ENCODE assay signal across 24 mouse cellular contexts in the genomic region with DNA sequence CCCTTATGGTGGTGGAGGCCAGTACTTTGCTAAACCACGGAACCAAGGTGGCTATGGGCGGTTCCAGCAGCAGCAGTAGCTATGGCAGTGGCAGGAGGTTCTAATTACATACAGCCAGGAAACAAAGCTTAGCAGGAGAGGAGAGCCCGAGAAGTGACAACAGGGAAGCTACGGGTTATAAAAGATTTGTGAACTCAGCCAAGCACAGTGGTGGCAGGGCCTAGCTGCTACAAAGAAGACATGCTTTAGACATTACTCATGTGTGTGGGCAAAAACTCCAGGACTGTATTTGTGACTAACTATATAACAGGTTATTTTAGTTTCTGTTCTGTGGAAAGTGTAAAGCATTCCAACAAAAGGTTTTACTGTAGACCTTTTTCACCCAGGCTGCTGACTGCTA. TPM values are rescaled to one million over a fixed set of nuclear protein-coding genes. Genes with fewer than 3 reads are reported as not detected.
DNase-seq lines count a peak whose midpoint lies in the region; ATAC-seq and TF ChIP-seq lines count a peak whose summit lies in the region.
"Not testable (repeated sequence)": the region's sequence is repeated elsewhere in the genome, so short reads cannot be mapped to it uniquely, and the experiment has no call there.
"Had no signal": no experiment of that assay in that cellular context is flagged by ENCODE, and none has a peak within 500 bp of the region (broad histone marks: within the 10 kb centered on the region; RNA-seq: fewer than 3 reads in every experiment).

No protein-coding gene starts in this region.

- H3K27me3 ChIP-seq in embryonic facial prominence, embryonic 13.5 days; heart, embryonic 10.5 days (ENCODE audit: insufficient read depth, poor library complexity, severe bottlenecking); heart, embryonic 16.5 days (ENCODE audit: control insufficient read depth, insufficient read depth, low read length); lung, postnatal 0 days (replicated peaks; ENCODE audit: insufficient read depth, low read length); stomach, embryonic 15.5 days (replicated peaks): not testable (repeated sequence)

- 20% methylated on average over 4 of the region's 4 CpGs for WGBS in embryonic facial prominence, embryonic 13.5 days
- WGBS in heart, embryonic 10.5 days = 37% methylated on average over 4 of the region's 4 CpGs
- WGBS in heart, embryonic 16.5 days = 53% methylated on average over 4 of the region's 4 CpGs
- WGBS in lung, postnatal 0 days = 47% methylated on average over 4 of the region's 4 CpGs
- 39% methylated on average over 4 of the region's 4 CpGs for WGBS in stomach, embryonic 15.5 days

- peak; percentile 62 for DNase-seq in Muller cell, postnatal 12 days (ENCODE audit: inconsistent ontology term)
- not testable (repeated sequence) for DNase-seq in heart, embryonic 10.5 days (ENCODE audit: low spot score); layer of hippocampus, adult 2 months (ENCODE audit: low spot score in 2 of 2)
- DNase-seq in lung, postnatal 0 days (ENCODE audit: low spot score) = peak; percentile 28

- not testable (repeated sequence) for H3K4me2 ChIP-seq in embryonic facial prominence, embryonic 13.5 days; heart, embryonic 16.5 days (ENCODE audit: low read depth, low read length); lung, postnatal 0 days (replicated peaks; ENCODE audit: low read depth, low read length); stomach, embryonic 15.5 days

- not testable (repeated sequence) for H3K36me3 ChIP-seq in embryonic facial prominence, embryonic 13.5 days; heart, embryonic 10.5 days; heart, embryonic 16.5 days (ENCODE audit: control insufficient read depth, insufficient read depth); lung, postnatal 0 days (ENCODE audit: insufficient read depth, low read length); stomach, embryonic 15.5 days

- H3K4me3 ChIP-seq in embryonic facial prominence, embryonic 13.5 days; heart, embryonic 10.5 days; heart, embryonic 16.5 days (ENCODE audit: low read length); layer of hippocampus, adult 2 months; lung, postnatal 0 days (ENCODE audit: low read depth, low read length); stomach, embryonic 15.5 days (replicated peaks): not testable (repeated sequence)

- 0 out of 2 replicates have a peak overlapping the region, but pooled peaks have one; percentile 44 for H3K27ac ChIP-seq in embryonic facial prominence, embryonic 13.5 days
- 0 out of 2 replicates have a peak overlapping the region, but pooled peaks have one; percentile 10 for H3K27ac ChIP-seq in heart, embryonic 10.5 days
- H3K27ac ChIP-seq in heart, embryonic 16.5 days (ENCODE audit: low read length) = peak overlapping the region; percentile 20; the same call in 1 of the 2 replicates
- peak overlapping the region; percentile 76 for H3K27ac ChIP-seq in layer of hippocampus, adult 2 months
- peak overlapping the region; percentile 89; the same call in 1 of the 2 replicates for H3K27ac ChIP-seq in lung, postnatal 0 days (ENCODE audit: low read length)
- H3K27ac ChIP-seq in stomach, embryonic 15.5 days = peak overlapping the region; percentile 46; the same call in 1 of the 2 replicates

- H3K9ac ChIP-seq in embryonic facial prominence, embryonic 13.5 days; heart, embryonic 16.5 days (ENCODE audit: low read length); lung, postnatal 0 days (replicated peaks; ENCODE audit: low read depth); stomach, embryonic 15.5 days: not testable (repeated sequence)

- ATAC-seq in embryonic facial prominence, embryonic 13.5 days (ENCODE audit: insufficient number of reproducible peaks, insufficient read depth, low FRiP score, low TSS enrichment, low read depth); heart, embryonic 16.5 days (replicated peaks; ENCODE audit: extremely low read depth, insufficient read depth, low FRiP score); lung, postnatal 0 days; stomach, embryonic 15.5 days (ENCODE audit: insufficient read depth, low FRiP score, low read depth): not testable (repeated sequence)

- peaks cover 27% of the 10 kb centered on the region for H3K4me1 ChIP-seq in embryonic facial prominence, embryonic 13.5 days
- H3K4me1 ChIP-seq in heart, embryonic 10.5 days = peaks cover 68% of the 10 kb centered on the region
- peaks cover 45% of the 10 kb centered on the region for H3K4me1 ChIP-seq in heart, embryonic 16.5 days (ENCODE audit: control insufficient read depth, insufficient read depth, low read length)
- not testable (repeated sequence) for H3K4me1 ChIP-seq in lung, postnatal 0 days (ENCODE audit: insufficient read depth, low read depth, low read length)
- peaks cover 11% of the 10 kb centered on the region for H3K4me1 ChIP-seq in stomach, embryonic 15.5 days

- TF ChIP-seq CTCF in layer of hippocampus, adult 2 months (conservative IDR thresholded peaks at IDR 0.05); lung, postnatal 0 days (IDR thresholded peaks at IDR 0.05): not testable (repeated sequence)

- not testable (repeated sequence) for H3K9me3 ChIP-seq in embryonic facial prominence, embryonic 13.5 days; heart, embryonic 10.5 days; heart, embryonic 16.5 days (replicated peaks; ENCODE audit: control insufficient read depth, low read length); lung, postnatal 0 days (ENCODE audit: low read length); stomach, embryonic 15.5 days

- TF ChIP-seq EP300 in lung, postnatal 0 days (IDR thresholded peaks at IDR 0.05) = not testable (repeated sequence)

RNA-seq across cellular contexts. Expression of gene Fndc7, which starts 7.9 kb away (rescaled TPM):
- polyA plus RNA-seq in embryonic facial prominence, embryonic 13.5 days (2015; fragmentation: Nextera tagmentation; extraction: Ambion mirVana) = 0.18 and 0.23 TPM in 2 replicates
- polyA plus RNA-seq in heart, embryonic 10.5 days (2016; fragmentation: Nextera tagmentation; extraction: Ambion mirVana) = 0.21 and 0.26 TPM in 2 replicates
- 0.10 and 0.21 TPM in 2 replicates for polyA plus RNA-seq in heart, embryonic 16.5 days (2015; fragmentation: Nextera tagmentation; extraction: Ambion mirVana)
- total RNA-seq in layer of hippocampus, adult 2 months (2021) = under 1 TPM in 1 of 2 experiments, not detected in 1; 0.15 TPM
- 1.7 and 1.9 TPM in 2 replicates for polyA plus RNA-seq in lung, postnatal 0 days (2015; fragmentation: Nextera tagmentation; extraction: Ambion mirVana)
- 0.08 and 0.14 TPM in 2 replicates for polyA plus RNA-seq in stomach, embryonic 15.5 days (2015; fragmentation: Nextera tagmentation; extraction: Ambion mirVana)
- total RNA-seq: monocyte, adult 5-6 weeks had no signal
- polyA plus RNA-seq: forebrain, embryonic 14.5 days; limb, embryonic 11.5 days; midbrain, embryonic 14.5 days had no signal

RNA-seq across cellular contexts. Expression of gene Prpf38b, which starts 29.7 kb away (rescaled TPM):
- polyA plus RNA-seq in embryonic facial prominence, embryonic 13.5 days (2015; fragmentation: Nextera tagmentation; extraction: Ambion mirVana) = 95.3 and 111 TPM in 2 replicates
- 56.4 and 64.3 TPM in 2 replicates for polyA plus RNA-seq in heart, embryonic 10.5 days (2016; fragmentation: Nextera tagmentation; extraction: Ambion mirVana)
- polyA plus RNA-seq in heart, embryonic 16.5 days (2015; fragmentation: Nextera tagmentation; extraction: Ambion mirVana) = 49.9 and 60.6 TPM in 2 replicates
- total RNA-seq in layer of hippocampus, adult 2 months (2021) = 10 to 100 TPM; 51.9 to 53.1 TPM
- polyA plus RNA-seq in lung, postnatal 0 days (2015; fragmentation: Nextera tagmentation; extraction: Ambion mirVana) = 42.5 and 48.7 TPM in 2 replicates
- polyA plus RNA-seq in stomach, embryonic 15.5 days (2015; fragmentation: Nextera tagmentation; extraction: Ambion mirVana) = 84.5 and 88.8 TPM in 2 replicates

RNA-seq across cellular contexts. Expression of gene Stxbp3, which starts 41.5 kb away (rescaled TPM):
- 39.3 and 40.2 TPM in 2 replicates for polyA plus RNA-seq in embryonic facial prominence, embryonic 13.5 days (2015; fragmentation: Nextera tagmentation; extraction: Ambion mirVana)
- 29.4 and 30.8 TPM in 2 replicates for polyA plus RNA-seq in heart, embryonic 10.5 days (2016; fragmentation: Nextera tagmentation; extraction: Ambion mirVana)
- polyA plus RNA-seq in heart, embryonic 16.5 days (2015; fragmentation: Nextera tagmentation; extraction: Ambion mirVana) = 32.2 and 33.1 TPM in 2 replicates
- total RNA-seq in layer of hippocampus, adult 2 months (2021) = 10 to 100 TPM; 25.1 to 27.8 TPM
- 58.1 and 60.6 TPM in 2 replicates for polyA plus RNA-seq in lung, postnatal 0 days (2015; fragmentation: Nextera tagmentation; extraction: Ambion mirVana)
- 40.3 and 42.2 TPM in 2 replicates for polyA plus RNA-seq in stomach, embryonic 15.5 days (2015; fragmentation: Nextera tagmentation; extraction: Ambion mirVana)

RNA-seq across cellular contexts. Expression of gene Henmt1, which starts 57.8 kb away (rescaled TPM):
- 1.4 and 1.8 TPM in 2 replicates for polyA plus RNA-seq in embryonic facial prominence, embryonic 13.5 days (2015; fragmentation: Nextera tagmentation; extraction: Ambion mirVana)
- 0.18 and 0.33 TPM in 2 replicates for polyA plus RNA-seq in heart, embryonic 10.5 days (2016; fragmentation: Nextera tagmentation; extraction: Ambion mirVana)
- 0.22 and 0.39 TPM in 2 replicates for polyA plus RNA-seq in heart, embryonic 16.5 days (2015; fragmentation: Nextera tagmentation; extraction: Ambion mirVana)
- 1 to 10 TPM; 1.9 to 3.1 TPM for total RNA-seq in layer of hippocampus, adult 2 months (2021)
- 0.23 and 0.30 TPM in 2 replicates for polyA plus RNA-seq in lung, postnatal 0 days (2015; fragmentation: Nextera tagmentation; extraction: Ambion mirVana)
- 0.41 and 0.44 TPM in 2 replicates for polyA plus RNA-seq in stomach, embryonic 15.5 days (2015; fragmentation: Nextera tagmentation; extraction: Ambion mirVana)
- total RNA-seq: adrenal gland, postnatal 14 days; gastrocnemius, postnatal 14 days; granulocyte monocyte progenitor cell, adult 5-6 weeks; heart, postnatal 36 days; monocyte, adult 5-6 weeks had no signal

RNA-seq across cellular contexts. Expression of gene Gm9857, which starts 58.4 kb away (rescaled TPM):
- not detected in 2 replicates for polyA plus RNA-seq in embryonic facial prominence, embryonic 13.5 days (2015; fragmentation: Nextera tagmentation; extraction: Ambion mirVana)
- not detected in 2 replicates for polyA plus RNA-seq in heart, embryonic 10.5 days (2016; fragmentation: Nextera tagmentation; extraction: Ambion mirVana)
- not detected in 2 replicates for polyA plus RNA-seq in heart, embryonic 16.5 days (2015; fragmentation: Nextera tagmentation; extraction: Ambion mirVana)
- not detected for total RNA-seq in layer of hippocampus, adult 2 months (2021)
- polyA plus RNA-seq in lung, postnatal 0 days (2015; fragmentation: Nextera tagmentation; extraction: Ambion mirVana) = not detected in 2 replicates
- polyA plus RNA-seq in stomach, embryonic 15.5 days (2015; fragmentation: Nextera tagmentation; extraction: Ambion mirVana) = 0.54 TPM in 1 of 2 replicates, not detected in the other
- total RNA-seq: adrenal gland, postnatal 14 days; gastrocnemius, postnatal 14 days; granulocyte monocyte progenitor cell, adult 5-6 weeks; heart, postnatal 36 days; layer of hippocampus, postnatal 10 days; left cerebral cortex, adult 18-20 months; left cerebral cortex, postnatal 14 days; monocyte, adult 5-6 weeks had no signal
- polyA plus RNA-seq: embryonic facial prominence, embryonic 12.5 days; forebrain, embryonic 14.5 days; hindbrain, embryonic 13.5 days; intestine, postnatal 0 days; limb, embryonic 11.5 days; liver, embryonic 13.5 days; midbrain, embryonic 14.5 days; neural tube, embryonic 15.5 days; thymus, postnatal 0 days had no signal

Comparison
In these comparisons a context has a peak if more than half of its experiments do, and no peak if none do; other contexts are left out.
1. H3K27ac ChIP-seq: peak in every context shown above with its lines; median percentile 89 in lung, postnatal 0 days; 76 in layer of hippocampus, adult 2 months; 46 in stomach, embryonic 15.5 days; 44 in embryonic facial prominence, embryonic 13.5 days; 20 in heart, embryonic 16.5 days; 10 in heart, embryonic 10.5 days.